Mouse (Mus musculus): ENCODE measurements around the gene Gm36210. TPM values are rescaled to one million over a fixed set of nuclear protein-coding genes. Genes with fewer than 3 reads are reported as not detected.

Gm36210 gene
- total RNA-seq (2022), result under 1 TPM; 0.29 to 0.77 (median 0.39) TPM

GRCm38 (mm10) chr7:4906466-4906950 lies at the start of gene Gm36210:
TSS of gene Gm36210 (minus strand) at chr7:4906516.
- DNase-seq (ENCODE audit: low spot score in 2 of 2), result no peak

- no peak for DNase-seq (ENCODE audit: low spot score in 2 of 2)
Observed at GRCm38 (mm10) chr7:4953815-4954445, 47.6 kb upstream of the Gm36210 start.

- DNase-seq (ENCODE audit: low spot score in 2 of 2), result no peak
Observed at GRCm38 (mm10) chr7:4950561-4951342, 44.4 kb upstream of the Gm36210 start.

- DNase-seq (ENCODE audit: low spot score in 2 of 2), result no peak
Observed at GRCm38 (mm10) chr7:4948386-4948785, 42.1 kb upstream of the Gm36210 start.

- DNase-seq (ENCODE audit: low spot score in 2 of 2), result no peak
Observed at GRCm38 (mm10) chr7:4947855-4948254, 41.5 kb upstream of the Gm36210 start.

- peak; percentile 93 to 97 for DNase-seq (ENCODE audit: low spot score in 2 of 2)
Observed at GRCm38 (mm10) chr7:4943223-4943815, 37.0 kb upstream of the Gm36210 start.

- no peak for DNase-seq (ENCODE audit: low spot score in 2 of 2)
Observed at GRCm38 (mm10) chr7:4942673-4943072, 36.4 kb upstream of the Gm36210 start.

GRCm38 (mm10) chr7:4940068-4940479 lies 33.8 kb upstream of the Gm36210 start:
- peak in 1 of 2 experiments; percentile 84 for DNase-seq (ENCODE audit: low spot score in 2 of 2)

GRCm38 (mm10) chr7:4938456-4938855 lies 32.1 kb upstream of the Gm36210 start:
- DNase-seq (ENCODE audit: low spot score in 2 of 2), result peak in 1 of 2 experiments; percentile 55

GRCm38 (mm10) chr7:4937392-4937791 lies 31.1 kb upstream of the Gm36210 start:
- DNase-seq (ENCODE audit: low spot score in 2 of 2), result no peak

GRCm38 (mm10) chr7:4936832-4937231 lies 30.5 kb upstream of the Gm36210 start:
- no peak for DNase-seq (ENCODE audit: low spot score in 2 of 2)

GRCm38 (mm10) chr7:4934160-4934914 lies 28.0 kb upstream of the Gm36210 start:
- DNase-seq (ENCODE audit: low spot score in 2 of 2), result no peak

- no peak for DNase-seq (ENCODE audit: low spot score in 2 of 2)
Observed at GRCm38 (mm10) chr7:4933103-4933502, 26.8 kb upstream of the Gm36210 start.

- no peak for DNase-seq (ENCODE audit: low spot score in 2 of 2)
Observed at GRCm38 (mm10) chr7:4928323-4928722, 22.0 kb upstream of the Gm36210 start.

GRCm38 (mm10) chr7:4927711-4928110 lies 21.4 kb upstream of the Gm36210 start:
- no peak for DNase-seq (ENCODE audit: low spot score in 2 of 2)

GRCm38 (mm10) chr7:4926849-4927248 lies 20.5 kb upstream of the Gm36210 start:
- DNase-seq (ENCODE audit: low spot score in 2 of 2), result no peak

GRCm38 (mm10) chr7:4925441-4926381 lies 19.4 kb upstream of the Gm36210 start, which contains the start of gene Ssc5d:
TSS of gene Ssc5d (plus strand) at chr7:4925785.
- DNase-seq (ENCODE audit: low spot score in 2 of 2), result no peak

- DNase-seq (ENCODE audit: low spot score in 2 of 2), result no peak
Observed at GRCm38 (mm10) chr7:4924891-4925301, 18.6 kb upstream of the Gm36210 start.

GRCm38 (mm10) chr7:4924483-4924882 lies 18.2 kb upstream of the Gm36210 start:
- DNase-seq (ENCODE audit: low spot score in 2 of 2), result no peak

All from layer of hippocampus, adult 8-10 months (tissue).